Mouse (Mus musculus): ENCODE results near the gene Vtn. TPM values are rescaled to one million over a fixed set of nuclear protein-coding genes. Genes with fewer than 3 reads are reported as not detected.

The Vtn gene
- polyA plus RNA-seq, 1 experiment = 19.7 TPM

- WGBS = 33% methylated on average over 8 of the region's 8 CpGs
- Histone ChIP-seq H3K4me3 (replicated peaks; ENCODE audit: control insufficient read depth, low read depth, low read length) (no peak overlapping the region), H3K4me1 (ENCODE audit: control insufficient read depth, insufficient read depth, low read length) (no peaks in the 10 kb centered on the region; the same call in 1 of the 2 replicates)
These were observed 46.3 kb downstream of the Vtn start for GRCm38 (mm10) chr11:78545181-78545580.

GRCm38 (mm10) chr11:78547718-78548460 is 49.0 kb downstream of the Vtn start:
- H3K27ac ChIP-seq (ENCODE audit: control insufficient read depth, insufficient read depth, low read depth, low read length, poor library complexity) = no peak overlapping the region
- 55% methylated on average over 2 of the region's 2 CpGs for WGBS
- H3K4me1 ChIP-seq (ENCODE audit: control insufficient read depth, insufficient read depth, low read length) = no peaks in the 10 kb centered on the region; the same call in 1 of the 2 replicates
- TF ChIP-seq CTCF (IDR thresholded peaks at IDR 0.05; ENCODE audit: control insufficient read depth, insufficient read depth, low read length) (no peak), POLR2A (IDR thresholded peaks at IDR 0.05; ENCODE audit: borderline replicate concordance, control insufficient read depth, low read depth, low read length) (no peak)
- H3K4me3 ChIP-seq (replicated peaks; ENCODE audit: control insufficient read depth, low read depth, low read length) = no peak overlapping the region

More at GRCm38 (mm10) chr11:78545181-78545580, 46.3 kb downstream of the Vtn start:
- TF ChIP-seq CTCF (IDR thresholded peaks at IDR 0.05; ENCODE audit: control insufficient read depth, insufficient read depth, low read length) = no peak
- TF ChIP-seq POLR2A (IDR thresholded peaks at IDR 0.05; ENCODE audit: borderline replicate concordance, control insufficient read depth, low read depth, low read length) = no peak
- no peak overlapping the region for H3K27ac ChIP-seq (ENCODE audit: control insufficient read depth, insufficient read depth, low read depth, low read length, poor library complexity)

- no peak overlapping the region for H3K27ac ChIP-seq (ENCODE audit: control insufficient read depth, insufficient read depth, low read depth, low read length, poor library complexity)
- 13% methylated on average over 5 of the region's 5 CpGs for WGBS
- no peaks in the 10 kb centered on the region; the same call in 1 of the 2 replicates for H3K4me1 ChIP-seq (ENCODE audit: control insufficient read depth, insufficient read depth, low read length)
- no peak for TF ChIP-seq POLR2A (IDR thresholded peaks at IDR 0.05; ENCODE audit: borderline replicate concordance, control insufficient read depth, low read depth, low read length)
- no peak for TF ChIP-seq CTCF (IDR thresholded peaks at IDR 0.05; ENCODE audit: control insufficient read depth, insufficient read depth, low read length)
- H3K4me3 ChIP-seq (replicated peaks; ENCODE audit: control insufficient read depth, low read depth, low read length) = peak overlapping the region; percentile 29
These were observed 50.6 kb downstream of the Vtn start for GRCm38 (mm10) chr11:78549491-78549987.

- peak; percentile 54 for TF ChIP-seq POLR2A (IDR thresholded peaks at IDR 0.05; ENCODE audit: borderline replicate concordance, control insufficient read depth, low read depth, low read length)
- 0 out of 2 replicates have a peak, but pooled peaks have one; percentile 3 for TF ChIP-seq CTCF (IDR thresholded peaks at IDR 0.05; ENCODE audit: control insufficient read depth, insufficient read depth, low read length)
- H3K27ac ChIP-seq (ENCODE audit: control insufficient read depth, insufficient read depth, low read depth, low read length, poor library complexity) = peak within 1 kb of the TSS; percentile 50
- under 1% methylated on average over 60 of the region's 60 CpGs for WGBS
- H3K4me1 ChIP-seq (ENCODE audit: control insufficient read depth, insufficient read depth, low read length) = no peaks in the 10 kb centered on the region; the same call in 1 of the 2 replicates
- H3K4me3 ChIP-seq (replicated peaks; ENCODE audit: control insufficient read depth, low read depth, low read length) = peak within 1 kb of the TSS; percentile 84
These were observed 51.5 kb downstream of the Vtn start, which contains the start of gene Tmem97 for GRCm38 (mm10) chr11:78550168-78551058. TSS of gene Tmem97 (minus strand) at chr11:78550777.

- WGBS = 27% methylated on average over 6 of the region's 6 CpGs
- TF ChIP-seq POLR2A (IDR thresholded peaks at IDR 0.05; ENCODE audit: borderline replicate concordance, control insufficient read depth, low read depth, low read length) (no peak), CTCF (IDR thresholded peaks at IDR 0.05; ENCODE audit: control insufficient read depth, insufficient read depth, low read length) (no peak)
These were observed 52.1 kb downstream of the Vtn start for GRCm38 (mm10) chr11:78551059-78551398.

More at GRCm38 (mm10) chr11:78551059-78551398, 52.1 kb downstream of the Vtn start:
- Histone ChIP-seq H3K4me1 (ENCODE audit: control insufficient read depth, insufficient read depth, low read length) (no peaks in the 10 kb centered on the region; the same call in 1 of the 2 replicates), H3K27ac (ENCODE audit: control insufficient read depth, insufficient read depth, low read depth, low read length, poor library complexity) (no peak overlapping the region), H3K4me3 (replicated peaks; ENCODE audit: control insufficient read depth, low read depth, low read length) (peak overlapping the region; percentile 10)

Other genes starting within 250 kb of the Vtn start
- 25.9 and 50.3 TPM in 2 replicates for gene 2610507B11Rik, start 237.3 kb upstream of the Vtn start, polyA plus RNA-seq (2011; ENCODE audit: insufficient read depth, insufficient read length, low replicate concordance, missing spikeins)
- gene BC030499, start 208.2 kb upstream of the Vtn start, polyA plus RNA-seq (2011; ENCODE audit: insufficient read depth, insufficient read length, low replicate concordance, missing spikeins) = 2.4 and 3.9 TPM in 2 replicates
- gene Spag5, start 197.6 kb upstream of the Vtn start, polyA plus RNA-seq (2011; ENCODE audit: insufficient read depth, insufficient read length, low replicate concordance, missing spikeins) = 70.4 and 91.6 TPM in 2 replicates
- gene Aldoc, start 176.1 kb upstream of the Vtn start, polyA plus RNA-seq (2011; ENCODE audit: insufficient read depth, insufficient read length, low replicate concordance, missing spikeins) = 2.9 and 8.4 TPM in 2 replicates
- 7.3 and 16.7 TPM in 2 replicates for gene Pigs, start 170.7 kb upstream of the Vtn start, polyA plus RNA-seq (2011; ENCODE audit: insufficient read depth, insufficient read length, low replicate concordance, missing spikeins)
- 35.6 and 71.9 TPM in 2 replicates for gene Unc119, start 155.6 kb upstream of the Vtn start, polyA plus RNA-seq (2011; ENCODE audit: insufficient read depth, insufficient read length, low replicate concordance, missing spikeins)
- gene Foxn1, start 112.5 kb upstream of the Vtn start, polyA plus RNA-seq (2011; ENCODE audit: insufficient read depth, insufficient read length, low replicate concordance, missing spikeins) = not detected in 2 replicates
- gene Slc13a2, start 76.9 kb upstream of the Vtn start, polyA plus RNA-seq (2011; ENCODE audit: insufficient read depth, insufficient read length, low replicate concordance, missing spikeins) = not detected in 2 replicates
- gene Slc46a1, start 33.4 kb upstream of the Vtn start, polyA plus RNA-seq (2011; ENCODE audit: insufficient read depth, insufficient read length, low replicate concordance, missing spikeins) = 1.6 TPM in 1 of 2 replicates, not detected in the other
- gene Sarm1, start 1.3 kb upstream of the Vtn start, polyA plus RNA-seq (2011; ENCODE audit: insufficient read depth, insufficient read length, low replicate concordance, missing spikeins) = not detected in 2 replicates
- gene Sebox, start 4.4 kb downstream of the Vtn start, polyA plus RNA-seq (2011; ENCODE audit: insufficient read depth, insufficient read length, low replicate concordance, missing spikeins) = not detected in 2 replicates
- 6.5 and 16.5 TPM in 2 replicates for gene Tmem199, start 13.1 kb downstream of the Vtn start, polyA plus RNA-seq (2011; ENCODE audit: insufficient read depth, insufficient read length, low replicate concordance, missing spikeins)
- gene Poldip2, start 13.1 kb downstream of the Vtn start, polyA plus RNA-seq (2011; ENCODE audit: insufficient read depth, insufficient read length, low replicate concordance, missing spikeins) = 14.2 and 19.0 TPM in 2 replicates
- 5.4 and 11.7 TPM in 2 replicates for gene Tnfaip1, start 37.2 kb downstream of the Vtn start, polyA plus RNA-seq (2011; ENCODE audit: insufficient read depth, insufficient read length, low replicate concordance, missing spikeins)
- 28.2 and 42.1 TPM in 2 replicates for gene Ift20, start 37.3 kb downstream of the Vtn start, polyA plus RNA-seq (2011; ENCODE audit: insufficient read depth, insufficient read length, low replicate concordance, missing spikeins)
- gene Tmem97, start 51.7 kb downstream of the Vtn start, polyA plus RNA-seq (2011; ENCODE audit: insufficient read depth, insufficient read length, low replicate concordance, missing spikeins) = 16.1 and 27.3 TPM in 2 replicates
- 18.1 and 44.6 TPM in 2 replicates for gene Nlk, start 198.3 kb downstream of the Vtn start, polyA plus RNA-seq (2011; ENCODE audit: insufficient read depth, insufficient read length, low replicate concordance, missing spikeins)